Mouse (Mus musculus): ENCODE measurements around the gene Atg2a. TPM values are rescaled to one million over a fixed set of nuclear protein-coding genes. Genes with fewer than 3 reads are reported as not detected.

The Atg2a gene
- total and polyA plus RNA-seq, 2 experiments, result 9.1 to 32.3 TPM

DNA sequence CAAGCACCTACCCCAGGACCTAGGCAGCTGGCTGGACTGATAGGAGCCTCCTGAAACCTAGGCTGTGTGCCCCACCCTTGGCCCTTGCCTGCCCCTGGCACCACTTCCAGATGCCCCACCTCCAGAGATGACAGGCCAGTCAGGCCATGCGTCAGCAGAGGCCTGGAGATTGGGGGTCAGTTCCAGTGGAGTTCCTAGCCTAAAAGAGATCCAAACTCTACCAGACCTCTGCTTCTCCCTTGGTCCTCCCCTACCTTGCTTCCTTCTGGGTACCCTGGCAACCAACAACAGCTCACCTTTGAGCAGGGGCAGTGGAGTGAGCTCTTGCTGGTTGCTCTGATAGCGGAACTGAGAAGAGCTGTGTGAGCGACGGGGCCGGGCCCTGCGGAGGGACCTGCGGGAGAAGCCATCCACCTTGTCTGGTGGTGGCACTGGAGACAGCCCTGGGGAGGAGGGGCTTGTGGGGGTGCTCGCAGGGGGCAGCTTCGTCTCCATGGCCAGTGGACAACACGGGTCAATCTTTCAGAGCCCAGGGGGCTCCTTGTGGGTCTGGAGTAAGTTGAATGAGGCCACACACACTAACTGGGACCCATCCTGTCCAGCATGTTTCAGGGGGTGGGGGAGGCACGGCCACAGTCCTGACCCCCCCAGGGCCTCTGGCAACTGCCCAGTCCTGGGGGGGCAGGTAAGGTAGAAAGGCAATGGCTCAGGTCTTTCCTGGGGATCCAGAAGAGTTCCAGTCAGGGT lies 7.0 kb upstream of the Atg2a start:
- 86% methylated on average over 11 of the region's 11 CpGs for WGBS
- H3K27ac ChIP-seq (replicated peaks; ENCODE audit: insufficient read depth, low read depth, low read length), result no peak overlapping the region

DNA sequence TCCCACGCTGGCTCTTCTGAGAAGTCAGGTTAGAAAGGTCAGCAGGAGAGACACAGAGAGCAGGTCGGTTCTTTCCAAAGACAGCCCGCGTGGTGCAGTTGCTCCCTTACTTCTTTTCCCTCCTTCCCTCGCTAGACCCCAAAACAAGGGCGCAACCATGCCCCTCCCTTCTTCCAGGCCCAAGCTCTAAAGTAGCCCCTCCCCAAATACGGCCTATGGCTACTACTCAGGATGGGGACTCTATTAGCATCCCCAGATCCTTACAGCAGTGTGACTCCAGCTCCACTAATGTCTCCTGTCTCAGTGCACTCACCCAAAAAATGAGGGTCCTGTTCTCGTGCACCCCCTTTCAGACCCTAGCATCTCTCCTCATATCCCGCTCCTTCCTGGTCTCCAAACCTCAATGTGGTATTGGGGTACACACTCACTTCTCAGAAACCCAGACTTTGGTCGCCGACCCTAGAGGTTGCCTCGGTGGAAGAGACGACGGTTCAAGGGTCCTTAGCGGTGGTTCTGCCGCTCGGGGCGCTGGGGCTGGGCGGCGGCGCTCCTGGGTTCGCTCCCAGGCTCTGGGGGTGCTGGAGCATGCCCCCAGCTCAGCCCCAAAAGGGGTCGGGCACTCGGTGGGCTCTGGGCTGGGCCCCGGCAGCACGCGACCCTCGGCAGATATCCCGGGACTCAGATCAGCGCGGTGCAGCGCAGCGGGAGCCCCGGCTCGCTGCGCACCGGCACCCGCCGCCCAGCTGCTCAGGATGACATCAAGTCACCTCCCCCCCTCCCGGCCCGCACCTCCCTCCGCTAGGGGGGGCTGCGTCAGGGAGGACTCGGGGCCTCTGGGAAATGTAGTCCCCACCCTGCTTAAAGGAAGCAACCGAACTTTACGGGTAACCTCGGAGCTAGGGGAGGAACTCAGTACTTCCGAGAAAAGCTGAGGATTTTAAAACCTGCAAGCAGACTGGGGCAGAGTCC lies 6.1 kb upstream of the Atg2a start, which contains the start of gene Ppp2r5b:
TSS of gene Ppp2r5b (minus strand) at position 789 of the 969 bp plus-strand sequence.
- peaks cover 5% of the 10 kb centered on the region; the same call in 1 of the 2 replicates for H3K79me2 ChIP-seq (ENCODE audit: control insufficient read depth, insufficient read depth, low read length)
- peaks cover 15% of the 10 kb centered on the region for H3K4me1 ChIP-seq (ENCODE audit: control insufficient read depth, insufficient read depth, low read length)
- WGBS, result 4% methylated on average over 47 of the region's 48 CpGs
- no peaks in the 10 kb centered on the region for H3K27me3 ChIP-seq (ENCODE audit: control insufficient read depth, insufficient read depth, low read length)
- H3K9ac ChIP-seq (ENCODE audit: low read depth, low read length), result peak within 1 kb of the TSS; percentile 98
- DNase-seq (ENCODE audit: extremely low read depth, low read depth, low spot score), result peak; percentile 88
- peak within 1 kb of the TSS; percentile 99 for H3K27ac ChIP-seq (replicated peaks; ENCODE audit: insufficient read depth, low read depth, low read length)
- TF ChIP-seq POLR2A (IDR thresholded peaks at IDR 0.05; ENCODE audit: extremely low read depth, insufficient read depth, low read length) (0 out of 2 replicates have a peak, but pooled peaks have one; percentile 22), CTCF (IDR thresholded peaks at IDR 0.05; ENCODE audit: low read depth, low read length) (peak; percentile 57)
- peak within 1 kb of the TSS; percentile 96 for H3K4me3 ChIP-seq (ENCODE audit: insufficient read depth, low read depth, low read length)
- H3K36me3 ChIP-seq (ENCODE audit: control insufficient read depth, insufficient read depth, low read length), result no peaks in the 10 kb centered on the region

More for the DNA sequence above, 7.0 kb upstream of the Atg2a start:
- Histone ChIP-seq H3K9ac (ENCODE audit: low read depth, low read length) (0 out of 2 replicates have a peak overlapping the region, but pooled peaks have one; percentile 6), H3K36me3 (ENCODE audit: control insufficient read depth, insufficient read depth, low read length) (no peaks in the 10 kb centered on the region), H3K4me3 (ENCODE audit: insufficient read depth, low read depth, low read length) (no peak overlapping the region), H3K79me2 (ENCODE audit: control insufficient read depth, insufficient read depth, low read length) (peaks cover 5% of the 10 kb centered on the region; the same call in 1 of the 2 replicates), H3K27me3 (ENCODE audit: control insufficient read depth, insufficient read depth, low read length) (no peaks in the 10 kb centered on the region), H3K4me1 (ENCODE audit: control insufficient read depth, insufficient read depth, low read length) (peaks cover 15% of the 10 kb centered on the region)
- TF ChIP-seq CTCF (IDR thresholded peaks at IDR 0.05; ENCODE audit: low read depth, low read length), result no peak
- no peak for TF ChIP-seq POLR2A (IDR thresholded peaks at IDR 0.05; ENCODE audit: extremely low read depth, insufficient read depth, low read length)
- no peak for DNase-seq (ENCODE audit: extremely low read depth, low read depth, low spot score)

DNA sequence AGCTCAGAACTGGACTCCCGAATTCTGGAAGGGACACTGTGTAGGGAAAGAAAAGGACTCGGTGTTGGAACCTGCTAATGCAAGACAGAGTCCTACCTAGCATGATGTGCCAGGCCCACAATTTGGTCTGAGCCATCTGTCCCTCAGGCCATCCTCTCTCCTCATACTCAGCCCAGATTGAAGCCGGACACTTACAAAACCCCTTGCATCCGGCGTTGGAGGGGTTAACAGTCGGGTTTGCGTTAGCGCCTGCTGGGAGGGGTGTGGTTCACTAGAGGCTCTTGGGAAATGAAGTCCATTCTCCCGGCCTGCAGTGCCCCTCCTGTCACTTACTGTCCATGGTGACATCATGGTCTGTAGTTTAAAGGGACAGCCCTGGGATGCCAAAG lies 5.4 kb upstream of the Atg2a start:
- Histone ChIP-seq H3K9ac (ENCODE audit: low read depth, low read length) (peak overlapping the region; percentile 62), H3K27ac (replicated peaks; ENCODE audit: insufficient read depth, low read depth, low read length) (peak overlapping the region; percentile 99), H3K27me3 (ENCODE audit: control insufficient read depth, insufficient read depth, low read length) (no peaks in the 10 kb centered on the region), H3K4me3 (ENCODE audit: insufficient read depth, low read depth, low read length) (peak overlapping the region; percentile 96), H3K36me3 (ENCODE audit: control insufficient read depth, insufficient read depth, low read length) (no peaks in the 10 kb centered on the region), H3K79me2 (ENCODE audit: control insufficient read depth, insufficient read depth, low read length) (peaks cover 5% of the 10 kb centered on the region; the same call in 1 of the 2 replicates), H3K4me1 (ENCODE audit: control insufficient read depth, insufficient read depth, low read length) (peaks cover 15% of the 10 kb centered on the region)
- TF ChIP-seq CTCF (IDR thresholded peaks at IDR 0.05; ENCODE audit: low read depth, low read length) (no peak), POLR2A (IDR thresholded peaks at IDR 0.05; ENCODE audit: extremely low read depth, insufficient read depth, low read length) (no peak)
- WGBS, result under 1% methylated on average over 9 of the region's 9 CpGs
- peak; percentile 95 for DNase-seq (ENCODE audit: extremely low read depth, low read depth, low spot score)

DNA sequence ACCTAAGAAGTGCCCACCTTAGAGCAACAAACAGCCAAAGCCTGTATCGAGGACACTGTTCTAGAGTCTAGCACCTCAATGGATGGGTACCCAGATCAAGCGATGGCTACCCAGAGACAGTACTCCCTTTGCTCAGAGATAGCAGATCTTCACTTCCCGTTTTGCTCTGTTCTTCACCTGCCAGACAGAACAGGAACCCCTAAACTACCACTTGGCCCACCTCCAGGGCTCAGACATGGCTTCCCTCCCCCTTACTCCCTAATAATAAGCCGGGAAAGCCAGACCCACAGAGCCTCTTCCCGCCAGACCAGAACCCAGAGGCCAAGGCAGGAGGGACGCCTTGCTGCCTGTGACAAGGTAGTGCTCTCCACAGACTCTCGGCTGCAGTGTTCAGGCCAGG lies 4.6 kb upstream of the Atg2a start:
- Histone ChIP-seq H3K4me3 (ENCODE audit: insufficient read depth, low read depth, low read length) (no peak overlapping the region), H3K79me2 (ENCODE audit: control insufficient read depth, insufficient read depth, low read length) (peaks cover 5% of the 10 kb centered on the region; the same call in 1 of the 2 replicates), H3K4me1 (ENCODE audit: control insufficient read depth, insufficient read depth, low read length) (peaks cover 15% of the 10 kb centered on the region), H3K27me3 (ENCODE audit: control insufficient read depth, insufficient read depth, low read length) (no peaks in the 10 kb centered on the region), H3K36me3 (ENCODE audit: control insufficient read depth, insufficient read depth, low read length) (no peaks in the 10 kb centered on the region), H3K9ac (ENCODE audit: low read depth, low read length) (no peak overlapping the region), H3K27ac (replicated peaks; ENCODE audit: insufficient read depth, low read depth, low read length) (no peak overlapping the region)
- WGBS, result 83% methylated on average over 7 of the region's 7 CpGs
- no peak for DNase-seq (ENCODE audit: extremely low read depth, low read depth, low spot score)
- TF ChIP-seq CTCF (IDR thresholded peaks at IDR 0.05; ENCODE audit: low read depth, low read length) (no peak), POLR2A (IDR thresholded peaks at IDR 0.05; ENCODE audit: extremely low read depth, insufficient read depth, low read length) (no peak)

DNA sequence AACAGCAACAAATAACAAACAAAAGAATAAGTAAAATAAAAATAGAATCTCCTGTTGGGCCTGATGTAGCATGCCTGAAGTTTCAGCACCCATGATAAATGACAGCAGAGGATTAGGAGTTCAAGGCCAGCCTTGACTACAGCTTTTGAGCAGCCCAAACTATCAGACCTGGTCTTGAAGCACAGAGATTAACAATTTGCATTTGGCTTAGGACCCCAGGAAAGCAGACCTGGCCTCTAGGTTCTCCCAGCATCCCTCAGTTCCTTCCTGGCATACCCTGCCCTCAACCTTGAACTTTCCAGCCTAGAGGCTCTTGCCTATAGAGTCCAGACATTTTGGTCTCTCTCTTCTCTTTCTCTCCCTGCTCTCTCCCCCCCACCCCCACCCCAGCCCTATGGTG lies 2.7 kb upstream of the Atg2a start:
- H3K27ac ChIP-seq (replicated peaks; ENCODE audit: insufficient read depth, low read depth, low read length), result no peak overlapping the region
- no peak for TF ChIP-seq POLR2A (IDR thresholded peaks at IDR 0.05; ENCODE audit: extremely low read depth, insufficient read depth, low read length)
- no peak for TF ChIP-seq CTCF (IDR thresholded peaks at IDR 0.05; ENCODE audit: low read depth, low read length)
- H3K27me3 ChIP-seq (ENCODE audit: control insufficient read depth, insufficient read depth, low read length), result no peaks in the 10 kb centered on the region
- DNase-seq (ENCODE audit: extremely low read depth, low read depth, low spot score), result no peak
- H3K9ac ChIP-seq (ENCODE audit: low read depth, low read length), result no peak overlapping the region
- no peaks in the 10 kb centered on the region for H3K36me3 ChIP-seq (ENCODE audit: control insufficient read depth, insufficient read depth, low read length)
- H3K4me1 ChIP-seq (ENCODE audit: control insufficient read depth, insufficient read depth, low read length), result peaks cover 21% of the 10 kb centered on the region
- no peak overlapping the region for H3K4me3 ChIP-seq (ENCODE audit: insufficient read depth, low read depth, low read length)
- H3K79me2 ChIP-seq (ENCODE audit: control insufficient read depth, insufficient read depth, low read length), result peaks cover 8% of the 10 kb centered on the region; the same call in 1 of the 2 replicates

All from liver, adult 2 months (tissue).